Mouse (Mus musculus): ENCODE data around the gene Elovl7. TPM values are rescaled to one million over a fixed set of nuclear protein-coding genes. Genes with fewer than 3 reads are reported as not detected.

Gene Elovl7
- polyA plus RNA-seq, 1 experiment = not detected

Other genes with a start within 250 kb of the Elovl7 start
- gene Smim15, start 170.0 kb upstream of the Elovl7 start, polyA plus RNA-seq (2012; ENCODE audit: insufficient read depth, insufficient read length, missing spikeins) = 45.2 and 52.1 TPM in 2 replicates
- gene Ndufaf2, start 55.8 kb upstream of the Elovl7 start, polyA plus RNA-seq (2012; ENCODE audit: insufficient read depth, insufficient read length, missing spikeins) = 85.4 and 116 TPM in 2 replicates
- 2.1 and 5.3 TPM in 2 replicates for gene Ercc8, start 55.7 kb upstream of the Elovl7 start, polyA plus RNA-seq (2012; ENCODE audit: insufficient read depth, insufficient read length, missing spikeins)
- not detected in 2 replicates for gene Depdc1b, start 101.9 kb downstream of the Elovl7 start, polyA plus RNA-seq (2012; ENCODE audit: insufficient read depth, insufficient read length, missing spikeins)
- 42.7 and 56.2 TPM in 2 replicates for gene Pde4d, start 235.5 kb downstream of the Elovl7 start, polyA plus RNA-seq (2012; ENCODE audit: insufficient read depth, insufficient read length, missing spikeins)

Data from brown adipose tissue, adult 24 weeks (tissue).